Mouse (Mus musculus) brain, embryonic 14.5 days (tissue): ENCODE results near the gene Gadd45a. TPM values are rescaled to one million over a fixed set of nuclear protein-coding genes. Genes with fewer than 3 reads are reported as not detected.

Experiments
- DNase-seq: peaks from one replicate; pipeline ENCODE4 v3.0.0-alpha.2; 2011; ENCODE audit warnings: low read depth
- CTCF ChIP-seq: fragments of 200-500 bp; IDR thresholded peaks from 2 replicates; pipeline ENCODE4 v1.5.1; 2012; ENCODE audit warnings: inconsistent platforms, mild to moderate bottlenecking, moderate library complexity, borderline replicate concordance; ENCODE audit not compliant: insufficient read depth, insufficient read length; ENCODE audit errors: extremely low read depth
- POLR2A ChIP-seq: fragments of 200-500 bp; IDR thresholded peaks from 2 replicates; pipeline ENCODE4 v1.6.1; 2012; ENCODE audit warnings: mild to moderate bottlenecking, inconsistent platforms, borderline replicate concordance; ENCODE audit not compliant: poor library complexity, insufficient read depth, insufficient read length, severe bottlenecking; ENCODE audit errors: extremely low read depth
- polyA plus RNA-seq: library from polyadenylated mRNA; depleted of rRNA; stranded (reverse); fragments of >200 nt; gene quantifications from 2 replicates; pipeline ENCODE4 v1.2.3, GENCODE M21; 2012

Gadd45a gene
- polyA plus RNA-seq, 1 experiment = 17.4 TPM

DNA sequence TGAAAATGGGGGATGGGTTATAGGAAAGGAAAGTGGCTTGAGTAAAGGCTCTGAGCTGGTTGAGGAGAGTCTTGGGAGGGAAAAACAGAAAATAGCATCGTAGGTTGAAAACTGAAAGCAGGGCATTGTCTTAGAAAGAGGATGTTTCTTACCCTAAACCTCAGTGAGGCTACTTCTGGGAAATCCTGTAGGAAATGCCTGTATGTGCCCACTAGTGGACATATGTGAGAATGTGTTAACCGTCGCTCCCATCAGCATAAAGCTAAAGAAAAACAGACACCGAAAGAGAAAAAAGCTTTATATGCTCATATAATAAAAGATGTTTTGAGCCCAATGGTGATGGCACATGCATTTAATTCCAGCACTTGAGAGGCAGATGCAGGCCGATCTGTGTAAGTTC lies 22.8 kb upstream of the Gadd45a start:
- DNase-seq = no peak
- TF ChIP-seq CTCF = no peak
- no peak for TF ChIP-seq POLR2A

DNA sequence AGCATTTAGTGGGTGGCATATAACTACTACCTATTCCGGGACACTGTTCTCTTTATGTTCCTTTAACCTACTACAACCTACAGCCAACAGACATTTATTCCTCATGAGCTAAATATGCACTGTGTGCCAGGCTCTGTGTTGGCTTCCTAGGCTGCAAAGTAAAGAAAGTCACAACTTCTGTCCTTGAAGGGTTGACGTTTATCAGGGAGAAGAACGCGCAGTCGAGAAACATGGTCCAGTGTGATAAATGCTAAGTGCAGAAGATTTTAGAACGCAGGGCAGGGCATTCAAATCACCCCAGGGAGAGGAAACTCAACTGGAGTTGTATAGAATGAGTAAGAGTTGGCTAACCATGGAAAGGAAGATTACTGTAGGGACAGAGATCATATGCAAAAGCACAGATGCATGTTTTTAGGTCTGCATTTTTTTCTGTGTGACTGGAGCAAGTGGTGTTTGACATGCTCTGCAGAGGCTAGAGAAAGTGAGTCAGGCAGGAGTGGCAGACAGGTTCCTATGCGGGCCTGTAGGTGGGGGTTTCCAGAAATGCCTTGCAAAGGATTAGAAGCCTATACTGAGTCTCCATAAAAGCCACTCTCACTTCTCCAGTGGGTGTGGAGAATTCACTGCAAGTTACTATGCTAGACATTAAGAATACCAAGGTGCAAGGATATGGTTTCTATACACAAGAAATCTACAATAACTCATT lies 20.9 kb upstream of the Gadd45a start:
- DNase-seq = no peak
- TF ChIP-seq CTCF = no peak
- TF ChIP-seq POLR2A = no peak

GRCm38 (mm10) chr6:67057574-67057973 lies 20.3 kb upstream of the Gadd45a start:
- no peak for DNase-seq
- TF ChIP-seq POLR2A = no peak
- TF ChIP-seq CTCF = no peak

GRCm38 (mm10) chr6:67056889-67057564 lies 19.8 kb upstream of the Gadd45a start:
- TF ChIP-seq CTCF (no peak), POLR2A (no peak)
- DNase-seq = no peak

- no peak for TF ChIP-seq POLR2A
- TF ChIP-seq CTCF = no peak
- no peak for DNase-seq
Observed at GRCm38 (mm10) chr6:67056108-67056888, 19.0 kb upstream of the Gadd45a start.

DNA sequence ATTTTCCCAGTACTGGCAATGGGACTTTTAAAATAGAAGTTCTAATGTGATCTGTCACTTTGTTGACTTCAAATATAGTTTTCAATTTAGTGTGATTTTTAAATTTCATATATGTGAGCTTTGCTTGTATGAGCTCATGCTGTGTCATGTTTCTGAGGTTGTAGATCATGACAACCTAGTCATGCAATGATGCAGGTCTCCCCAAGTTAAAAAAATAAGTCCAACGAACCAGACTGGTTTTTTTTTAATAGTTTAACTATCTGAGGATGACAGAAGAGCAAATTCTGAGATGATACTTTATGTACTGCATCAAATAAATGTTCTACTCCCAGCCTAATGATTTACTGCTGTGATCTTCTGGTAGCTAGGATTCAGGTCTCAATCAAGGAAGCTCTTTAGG lies 12.8 kb upstream of the Gadd45a start:
- no peak for TF ChIP-seq POLR2A
- TF ChIP-seq CTCF = no peak
- no peak for DNase-seq

DNA sequence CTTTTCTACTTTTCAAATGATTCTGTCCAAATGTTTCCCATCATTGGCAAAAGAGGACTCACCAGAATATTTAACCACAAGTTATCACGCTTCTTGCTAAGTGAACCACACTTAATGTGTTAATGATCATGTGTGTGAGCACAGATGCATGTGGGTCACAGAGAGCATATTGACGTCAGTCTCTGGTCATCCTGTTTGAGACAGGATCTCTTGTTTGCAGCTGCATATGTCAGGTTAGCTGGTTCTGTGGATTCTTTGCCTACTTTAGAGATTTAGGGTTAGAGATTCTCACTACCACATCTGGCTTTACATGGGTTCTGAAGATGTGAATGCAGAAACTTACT lies 12.4 kb upstream of the Gadd45a start:
- TF ChIP-seq POLR2A = no peak
- TF ChIP-seq CTCF = no peak

DNA sequence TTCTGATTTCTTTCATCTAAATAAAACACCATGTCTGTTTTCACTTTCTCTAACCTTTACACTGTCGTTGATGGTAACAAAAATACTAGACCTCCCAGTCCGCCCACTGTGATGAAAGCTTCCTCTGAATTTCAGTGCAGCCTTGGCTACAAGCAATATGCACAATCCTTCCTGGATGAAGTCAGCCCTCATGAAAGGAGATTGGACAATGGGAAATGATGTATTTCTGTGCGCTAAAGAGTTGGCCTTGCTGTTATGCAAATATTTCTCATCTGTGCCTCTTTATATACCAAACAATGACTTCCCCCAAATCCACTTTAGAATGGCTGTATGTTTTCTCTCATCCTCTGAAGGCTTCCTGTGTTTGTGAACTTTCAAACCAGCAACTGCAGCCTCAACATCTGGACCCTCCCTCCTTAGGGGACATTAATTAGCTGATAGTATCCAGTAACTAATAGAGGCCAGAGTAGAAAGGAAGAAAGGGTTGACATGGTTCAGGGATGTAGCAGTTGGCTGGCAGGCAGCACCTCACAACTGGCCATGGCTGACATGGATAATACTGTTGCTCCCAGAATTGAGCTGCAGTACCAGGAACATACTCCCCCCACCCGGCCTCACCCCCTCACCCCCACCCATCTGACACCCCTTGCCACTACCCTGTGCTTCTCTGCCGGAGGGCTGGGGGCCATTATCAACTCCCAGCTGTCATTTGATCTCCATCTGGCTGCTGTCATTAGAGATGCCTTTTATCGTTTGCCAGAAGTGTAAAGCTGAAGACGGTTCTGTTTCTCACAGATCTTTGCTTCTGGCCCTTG lies 11.8 kb upstream of the Gadd45a start:
- TF ChIP-seq POLR2A (no peak), CTCF (no peak)

More for the DNA sequence above, 12.4 kb upstream of the Gadd45a start:
- DNase-seq = no peak

DNA sequence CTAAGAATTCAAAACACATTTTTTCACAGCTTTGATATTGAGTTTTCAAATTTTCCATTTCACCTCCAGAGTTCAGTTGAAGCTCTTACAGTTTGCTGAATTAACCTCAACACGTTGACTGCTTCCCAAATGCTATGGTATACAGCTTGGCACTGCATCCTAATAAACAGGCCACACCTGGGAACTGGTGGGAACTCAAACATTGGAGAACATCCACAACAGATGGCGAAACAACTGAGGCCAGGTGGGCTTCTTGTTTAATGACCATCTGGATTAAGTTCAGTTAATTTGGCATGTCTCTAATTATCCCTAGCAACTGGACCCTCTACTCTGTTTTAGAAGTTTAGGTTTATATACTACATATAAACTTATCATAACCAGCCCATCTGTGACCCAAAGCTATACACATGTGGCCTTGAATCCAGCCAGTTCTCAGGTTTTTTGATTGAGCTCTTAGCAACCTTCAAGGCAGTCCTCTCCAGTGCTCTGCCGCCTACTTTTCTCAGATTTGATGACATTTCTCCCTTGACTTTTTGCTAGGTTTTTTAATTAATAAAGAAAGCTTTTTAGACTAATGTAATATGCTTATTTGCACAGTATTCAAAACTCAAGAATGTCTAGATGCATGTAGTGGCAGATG lies 10.9 kb upstream of the Gadd45a start:
- TF ChIP-seq CTCF = no peak
- peak; percentile 78 for DNase-seq

More for the DNA sequence above, 11.8 kb upstream of the Gadd45a start:
- DNase-seq = peak; percentile 82

- no peak for TF ChIP-seq POLR2A
- no peak for TF ChIP-seq CTCF
- DNase-seq = no peak
Observed at GRCm38 (mm10) chr6:67046937-67047336, 9.7 kb upstream of the Gadd45a start.

DNA sequence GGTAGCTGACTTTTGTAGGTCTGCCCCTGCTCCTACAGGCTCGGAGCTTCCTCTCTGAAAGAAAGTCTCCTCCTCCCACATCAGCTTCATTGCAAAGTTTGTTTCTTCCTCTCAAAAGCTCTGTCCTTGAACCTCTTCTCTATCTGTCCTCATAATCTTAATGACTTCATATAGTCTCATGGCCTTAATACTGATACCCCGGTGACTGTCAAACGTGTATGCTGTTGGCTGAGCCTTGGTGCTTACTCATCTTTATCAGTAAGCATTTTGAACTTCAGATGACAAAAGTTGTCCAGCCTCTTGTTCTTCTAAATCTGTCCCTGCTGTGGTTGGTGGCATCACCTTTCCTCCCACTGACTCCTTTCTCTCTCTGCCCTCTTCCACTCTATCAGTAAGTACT lies 8.2 kb upstream of the Gadd45a start:
- DNase-seq = no peak
- no peak for TF ChIP-seq POLR2A
- TF ChIP-seq CTCF = no peak

DNA sequence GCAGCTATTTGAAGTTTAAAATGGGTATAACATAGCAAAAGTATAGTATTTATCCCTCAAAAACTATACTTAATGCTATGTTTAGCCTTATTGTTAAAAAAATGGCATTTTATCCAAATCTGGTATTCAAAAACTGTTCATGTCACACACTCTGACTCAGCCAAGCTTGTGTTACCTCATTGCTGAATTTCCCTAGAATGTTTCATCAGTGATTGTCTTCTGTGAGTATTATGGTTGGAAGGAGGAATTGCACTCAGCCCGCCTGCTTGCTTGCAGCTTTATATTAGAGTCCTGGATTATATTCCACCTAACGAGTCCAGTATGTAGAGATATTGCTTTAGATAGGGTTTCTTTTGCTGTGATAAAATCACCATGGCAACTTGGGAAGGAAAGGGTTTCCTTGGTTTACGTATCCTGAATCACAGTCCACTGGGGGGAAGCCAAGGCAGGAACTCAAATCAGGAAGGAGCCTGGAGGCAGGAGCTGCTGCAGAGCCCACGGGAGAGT lies 3.7 kb upstream of the Gadd45a start:
- no peak for TF ChIP-seq CTCF
- TF ChIP-seq POLR2A = no peak
- no peak for DNase-seq
